Mouse (Mus musculus): Measurements from ENCODE around the gene Ubl7. TPM values are rescaled to one million over a fixed set of nuclear protein-coding genes. Genes with fewer than 3 reads are reported as not detected.
"Not testable (repeated sequence)": the region's sequence is repeated elsewhere in the genome, so short reads cannot be mapped to it uniquely, and the experiment has no call there.

The Ubl7 gene
- polyA plus RNA-seq, 1 experiment: 146 TPM

DNA sequence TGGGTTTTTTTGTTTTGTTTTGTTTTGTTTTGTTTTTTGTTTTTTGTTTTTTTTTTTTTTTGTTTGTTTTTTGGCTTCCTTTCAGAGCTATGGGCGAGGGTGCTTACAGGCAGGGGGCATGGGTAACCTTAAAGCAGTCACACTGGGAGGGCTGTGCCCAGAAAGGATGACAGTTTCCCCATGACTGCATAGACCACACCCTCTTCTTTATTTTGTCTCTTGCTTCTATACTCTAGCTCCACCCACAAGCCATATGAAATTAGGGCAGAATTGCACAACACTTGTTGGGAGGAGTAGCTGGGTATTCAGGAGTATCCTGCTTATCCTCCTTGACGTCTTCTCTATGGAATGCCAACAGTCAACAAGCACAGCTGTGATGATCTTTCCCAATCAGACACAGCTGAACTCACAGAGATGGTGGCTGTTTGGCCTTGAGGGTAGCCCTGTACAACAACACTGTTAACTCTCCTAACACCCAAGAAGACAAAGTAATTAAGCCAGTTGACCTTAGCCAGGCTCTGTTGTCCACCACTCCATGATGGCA lies 40.4 kb upstream of the Ubl7 start:
- Histone ChIP-seq H3K36me3 (ENCODE audit: control insufficient read depth, insufficient read depth, low read length) (no peaks in the 10 kb centered on the region), H3K4me1 (ENCODE audit: control insufficient read depth, insufficient read depth, insufficient read length, low read length) (no peaks in the 10 kb centered on the region), H3K27ac (ENCODE audit: insufficient read depth, low read depth, low read length) (no peak overlapping the region), H3K27me3 (ENCODE audit: control insufficient read depth, insufficient read depth, low read length) (no peaks in the 10 kb centered on the region), H3K4me3 (ENCODE audit: low read depth, low read length) (no peak overlapping the region)
- WGBS: 39% methylated on average over 2 of the region's 2 CpGs
- no peak for TF ChIP-seq POLR2A (IDR thresholded peaks at IDR 0.05; ENCODE audit: low read depth, low read length)
- TF ChIP-seq CTCF (IDR thresholded peaks at IDR 0.05; ENCODE audit: extremely low read depth, insufficient read length, insufficient replicate concordance, low read depth, low read length): no peak

- WGBS: 52% methylated on average over 5 of the region's 5 CpGs
- Histone ChIP-seq H3K4me3 (ENCODE audit: low read depth, low read length) (no peak overlapping the region), H3K36me3 (ENCODE audit: control insufficient read depth, insufficient read depth, low read length) (no peaks in the 10 kb centered on the region), H3K27ac (ENCODE audit: insufficient read depth, low read depth, low read length) (no peak overlapping the region), H3K27me3 (ENCODE audit: control insufficient read depth, insufficient read depth, low read length) (no peaks in the 10 kb centered on the region), H3K4me1 (ENCODE audit: control insufficient read depth, insufficient read depth, insufficient read length, low read length) (no peaks in the 10 kb centered on the region)
- TF ChIP-seq POLR2A (IDR thresholded peaks at IDR 0.05; ENCODE audit: low read depth, low read length): no peak
- TF ChIP-seq CTCF (IDR thresholded peaks at IDR 0.05; ENCODE audit: extremely low read depth, insufficient read length, insufficient replicate concordance, low read depth, low read length): no peak
These were observed 36.6 kb upstream of the Ubl7 start for GRCm38 (mm10) chr9:57874134-57874533.

DNA sequence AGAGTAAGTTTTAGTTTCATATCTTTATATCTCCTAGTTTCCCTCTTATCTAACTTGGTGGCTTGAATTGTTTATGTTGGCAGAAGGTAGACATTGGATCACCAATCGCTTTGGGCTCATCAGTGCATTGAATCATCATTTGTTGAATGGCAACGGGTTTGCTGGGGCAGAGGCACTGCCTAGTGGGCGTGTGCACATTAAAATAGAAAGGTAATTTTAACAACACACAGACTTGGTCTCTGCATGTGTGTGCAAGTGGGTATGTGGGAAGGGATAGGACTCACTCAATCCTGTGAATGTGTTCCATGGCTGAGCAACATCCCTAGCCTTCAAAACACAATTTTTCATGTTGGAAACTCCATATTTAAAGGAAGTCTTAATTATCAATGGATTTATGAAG lies 35.8 kb upstream of the Ubl7 start:
- WGBS: 32% methylated on average over 3 of the region's 3 CpGs
- Histone ChIP-seq H3K27me3 (ENCODE audit: control insufficient read depth, insufficient read depth, low read length) (no peaks in the 10 kb centered on the region), H3K36me3 (ENCODE audit: control insufficient read depth, insufficient read depth, low read length) (no peaks in the 10 kb centered on the region), H3K4me3 (ENCODE audit: low read depth, low read length) (no peak overlapping the region), H3K4me1 (ENCODE audit: control insufficient read depth, insufficient read depth, insufficient read length, low read length) (no peaks in the 10 kb centered on the region), H3K27ac (ENCODE audit: insufficient read depth, low read depth, low read length) (no peak overlapping the region)
- TF ChIP-seq POLR2A (IDR thresholded peaks at IDR 0.05; ENCODE audit: low read depth, low read length) (no peak), CTCF (IDR thresholded peaks at IDR 0.05; ENCODE audit: extremely low read depth, insufficient read length, insufficient replicate concordance, low read depth, low read length) (no peak)

DNA sequence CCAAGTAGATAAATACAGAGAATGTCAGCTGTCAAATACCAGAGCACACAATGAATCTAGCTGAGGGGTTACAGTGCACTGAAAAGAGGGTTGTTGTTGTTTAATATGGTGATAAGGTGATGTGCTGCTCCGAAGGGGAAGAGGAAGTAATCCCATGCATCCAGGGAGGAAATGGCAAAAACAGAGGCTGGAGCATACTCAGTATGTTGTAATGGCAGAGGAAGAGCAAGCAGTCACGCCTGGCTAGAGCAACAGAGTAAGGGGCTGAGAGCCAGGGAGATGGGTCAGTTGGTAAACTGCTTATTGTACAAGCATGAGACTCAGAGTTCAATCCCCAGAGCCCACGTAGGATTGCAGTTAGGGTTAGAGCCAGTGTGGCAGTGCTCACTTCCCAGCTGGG lies 31.6 kb upstream of the Ubl7 start:
- TF ChIP-seq POLR2A (IDR thresholded peaks at IDR 0.05; ENCODE audit: low read depth, low read length) (no peak), CTCF (IDR thresholded peaks at IDR 0.05; ENCODE audit: extremely low read depth, insufficient read length, insufficient replicate concordance, low read depth, low read length) (no peak)
- Histone ChIP-seq H3K4me3 (ENCODE audit: low read depth, low read length) (no peak overlapping the region), H3K27ac (ENCODE audit: insufficient read depth, low read depth, low read length) (no peak overlapping the region), H3K4me1 (ENCODE audit: control insufficient read depth, insufficient read depth, insufficient read length, low read length) (no peaks in the 10 kb centered on the region), H3K36me3 (ENCODE audit: control insufficient read depth, insufficient read depth, low read length) (no peaks in the 10 kb centered on the region), H3K27me3 (ENCODE audit: control insufficient read depth, insufficient read depth, low read length) (no peaks in the 10 kb centered on the region)
- 26% methylated on average over 3 of the region's 3 CpGs for WGBS

DNA sequence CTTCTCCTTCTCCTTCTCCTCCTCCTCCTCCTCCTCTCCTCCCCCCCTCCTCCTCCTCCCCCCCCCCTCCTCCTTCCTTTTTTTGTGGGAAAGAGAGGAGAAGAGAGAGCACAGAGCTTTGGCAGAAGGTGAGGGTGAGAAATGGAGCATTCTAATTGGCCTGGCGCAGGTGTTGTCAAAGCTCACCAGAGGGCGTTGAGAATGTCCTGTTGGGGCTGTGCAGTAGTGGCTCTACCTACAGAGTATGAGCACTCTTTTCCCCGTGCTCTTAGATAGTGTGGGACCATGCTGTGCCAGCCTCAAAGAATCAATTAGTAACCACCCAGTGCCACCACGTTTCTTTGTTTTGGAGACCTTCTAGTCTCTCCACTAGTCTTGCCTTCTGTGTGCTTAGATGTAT lies 30.5 kb upstream of the Ubl7 start:
- TF ChIP-seq POLR2A (IDR thresholded peaks at IDR 0.05; ENCODE audit: low read depth, low read length): no peak
- TF ChIP-seq CTCF (IDR thresholded peaks at IDR 0.05; ENCODE audit: extremely low read depth, insufficient read length, insufficient replicate concordance, low read depth, low read length): no peak
- WGBS: 13% methylated on average over 4 of the region's 4 CpGs
- Histone ChIP-seq H3K4me3 (ENCODE audit: low read depth, low read length) (no peak overlapping the region), H3K4me1 (ENCODE audit: control insufficient read depth, insufficient read depth, insufficient read length, low read length) (no peaks in the 10 kb centered on the region), H3K27me3 (ENCODE audit: control insufficient read depth, insufficient read depth, low read length) (no peaks in the 10 kb centered on the region), H3K27ac (ENCODE audit: insufficient read depth, low read depth, low read length) (no peak overlapping the region), H3K36me3 (ENCODE audit: control insufficient read depth, insufficient read depth, low read length) (no peaks in the 10 kb centered on the region)

GRCm38 (mm10) chr9:57881781-57882180 lies 29.0 kb upstream of the Ubl7 start:
- H3K27ac ChIP-seq (ENCODE audit: insufficient read depth, low read depth, low read length); H3K4me3 ChIP-seq (ENCODE audit: low read depth, low read length); H3K4me1 ChIP-seq (ENCODE audit: control insufficient read depth, insufficient read depth, insufficient read length, low read length); H3K27me3 ChIP-seq (ENCODE audit: control insufficient read depth, insufficient read depth, low read length); H3K36me3 ChIP-seq (ENCODE audit: control insufficient read depth, insufficient read depth, low read length): not testable (repeated sequence)
- 88% methylated on average over 2 of the region's 2 CpGs for WGBS

- Histone ChIP-seq H3K27me3 (ENCODE audit: control insufficient read depth, insufficient read depth, low read length) (no peaks in the 10 kb centered on the region), H3K36me3 (ENCODE audit: control insufficient read depth, insufficient read depth, low read length) (no peaks in the 10 kb centered on the region), H3K4me3 (ENCODE audit: low read depth, low read length) (no peak overlapping the region), H3K27ac (ENCODE audit: insufficient read depth, low read depth, low read length) (no peak overlapping the region), H3K4me1 (ENCODE audit: control insufficient read depth, insufficient read depth, insufficient read length, low read length) (no peaks in the 10 kb centered on the region)
- no peak for TF ChIP-seq CTCF (IDR thresholded peaks at IDR 0.05; ENCODE audit: extremely low read depth, insufficient read length, insufficient replicate concordance, low read depth, low read length)
- 78% methylated on average over 1 of the region's 1 CpGs for WGBS
These were observed 27.4 kb upstream of the Ubl7 start for GRCm38 (mm10) chr9:57883413-57883812.

DNA sequence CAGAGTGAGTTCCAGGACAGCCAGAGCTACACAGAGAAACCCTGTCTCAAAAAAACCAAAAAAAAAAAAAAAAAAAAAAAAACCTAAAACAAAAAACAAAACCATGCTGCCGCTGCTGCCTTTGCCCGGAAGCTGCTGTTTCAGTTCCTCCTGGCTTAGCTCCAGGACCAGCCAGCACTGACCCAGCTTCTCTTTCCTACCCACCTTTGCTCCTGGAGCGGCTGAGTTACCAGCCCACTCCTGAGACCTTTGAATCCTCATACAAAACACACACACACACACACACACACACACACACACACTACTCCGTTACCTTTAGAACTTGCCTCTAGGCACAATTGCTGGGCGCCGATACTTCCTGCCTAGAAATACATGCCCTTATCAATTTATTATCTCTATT lies 22.7 kb upstream of the Ubl7 start:
- Histone ChIP-seq H3K4me1 (ENCODE audit: control insufficient read depth, insufficient read depth, insufficient read length, low read length) (no peaks in the 10 kb centered on the region; the same call in 1 of the 2 replicates), H3K36me3 (ENCODE audit: control insufficient read depth, insufficient read depth, low read length) (no peaks in the 10 kb centered on the region), H3K4me3 (ENCODE audit: low read depth, low read length) (no peak overlapping the region), H3K27ac (ENCODE audit: insufficient read depth, low read depth, low read length) (no peak overlapping the region), H3K27me3 (ENCODE audit: control insufficient read depth, insufficient read depth, low read length) (no peaks in the 10 kb centered on the region)
- no peak for TF ChIP-seq POLR2A (IDR thresholded peaks at IDR 0.05; ENCODE audit: low read depth, low read length)
- no peak for TF ChIP-seq CTCF (IDR thresholded peaks at IDR 0.05; ENCODE audit: extremely low read depth, insufficient read length, insufficient replicate concordance, low read depth, low read length)
- 14% methylated on average over 6 of the region's 6 CpGs for WGBS

All from small intestine, adult 2 months (tissue).